Mouse (Mus musculus): ENCODE data around the gene Mcfd2.
"Not testable (repeated sequence)": the region's sequence is repeated elsewhere in the genome, so short reads cannot be mapped to it uniquely, and the experiment has no call there.

Mcfd2 gene

GRCm38 (mm10) chr17:87265792-87266186, at the start of gene Mcfd2:
TSS of gene Mcfd2 (minus strand) at chr17:87265935.
- peak; percentile 90 for DNase-seq (ENCODE audit: low read depth, low spot score)

- peak; percentile 88 for DNase-seq (ENCODE audit: low read depth, low spot score)
Observed at GRCm38 (mm10) chr17:87315021-87315531, 49.3 kb upstream of the Mcfd2 start.

- DNase-seq (ENCODE audit: low read depth, low spot score) = no peak
Observed at GRCm38 (mm10) chr17:87314530-87314946, 48.8 kb upstream of the Mcfd2 start.

- DNase-seq (ENCODE audit: low read depth, low spot score) = no peak
Observed at GRCm38 (mm10) chr17:87314121-87314520, 48.4 kb upstream of the Mcfd2 start.

GRCm38 (mm10) chr17:87312924-87313870, 47.5 kb upstream of the Mcfd2 start:
- DNase-seq (ENCODE audit: low read depth, low spot score) = no peak

GRCm38 (mm10) chr17:87312351-87312750, 46.6 kb upstream of the Mcfd2 start:
- no peak for DNase-seq (ENCODE audit: low read depth, low spot score)

- DNase-seq (ENCODE audit: low read depth, low spot score) = no peak
Observed at GRCm38 (mm10) chr17:87310497-87310896, 44.8 kb upstream of the Mcfd2 start.

GRCm38 (mm10) chr17:87309073-87309788, 43.5 kb upstream of the Mcfd2 start:
- DNase-seq (ENCODE audit: low read depth, low spot score) = no peak

- no peak for DNase-seq (ENCODE audit: low read depth, low spot score)
Observed at GRCm38 (mm10) chr17:87306746-87307145, 41.0 kb upstream of the Mcfd2 start.

- no peak for DNase-seq (ENCODE audit: low read depth, low spot score)
Observed at GRCm38 (mm10) chr17:87305065-87305464, 39.3 kb upstream of the Mcfd2 start.

- no peak for DNase-seq (ENCODE audit: low read depth, low spot score)
Observed at GRCm38 (mm10) chr17:87304151-87304894, 38.6 kb upstream of the Mcfd2 start.

GRCm38 (mm10) chr17:87302014-87302794, 36.5 kb upstream of the Mcfd2 start:
- DNase-seq (ENCODE audit: low read depth, low spot score) = no peak

GRCm38 (mm10) chr17:87301607-87302006, 35.9 kb upstream of the Mcfd2 start:
- DNase-seq (ENCODE audit: low read depth, low spot score) = not testable (repeated sequence)

- no peak for DNase-seq (ENCODE audit: low read depth, low spot score)
Observed at GRCm38 (mm10) chr17:87300340-87300739, 34.6 kb upstream of the Mcfd2 start.

GRCm38 (mm10) chr17:87298944-87299343, 33.2 kb upstream of the Mcfd2 start:
- DNase-seq (ENCODE audit: low read depth, low spot score) = no peak

GRCm38 (mm10) chr17:87296701-87297100, 31.0 kb upstream of the Mcfd2 start:
- not testable (repeated sequence) for DNase-seq (ENCODE audit: low read depth, low spot score)

- no peak for DNase-seq (ENCODE audit: low read depth, low spot score)
Observed at GRCm38 (mm10) chr17:87295738-87296137, 30.0 kb upstream of the Mcfd2 start.

GRCm38 (mm10) chr17:87293125-87293524, 27.4 kb upstream of the Mcfd2 start:
- no peak for DNase-seq (ENCODE audit: low read depth, low spot score)

- no peak for DNase-seq (ENCODE audit: low read depth, low spot score)
Observed at GRCm38 (mm10) chr17:87291782-87292181, 26.0 kb upstream of the Mcfd2 start.

GRCm38 (mm10) chr17:87291037-87291436, 25.3 kb upstream of the Mcfd2 start:
- no peak for DNase-seq (ENCODE audit: low read depth, low spot score)

- no peak for DNase-seq (ENCODE audit: low read depth, low spot score)
Observed at GRCm38 (mm10) chr17:87289367-87289766, 23.6 kb upstream of the Mcfd2 start.

Data from mesoderm, embryonic 11.5 days (tissue).